Mouse (Mus musculus): Measurements from ENCODE around the gene Mical2. TPM values are rescaled to one million over a fixed set of nuclear protein-coding genes. Genes with fewer than 3 reads are reported as not detected.
A peak's percentile ranks its signal among the peaks of the same experiment; 100 is the strongest.

Gene Mical2
- polyA plus RNA-seq, 1 experiment = 20.7 TPM

- Histone ChIP-seq H3K4me1 (ENCODE audit: control insufficient read depth, insufficient read depth, insufficient read length, low read length) (peaks cover 36% of the 10 kb centered on the region; the same call in 1 of the 2 replicates), H3K36me3 (ENCODE audit: control insufficient read depth, insufficient read depth, low read length) (0 out of 2 replicates have a peak, but pooled peaks cover 1% of the 10 kb centered on the region), H3K4me3 (ENCODE audit: low read depth, low read length) (no peak overlapping the region), H3K27me3 (ENCODE audit: control insufficient read depth, insufficient read depth, low read length) (no peaks in the 10 kb centered on the region), H3K27ac (ENCODE audit: insufficient read depth, low read depth, low read length) (no peak overlapping the region)
- WGBS = 76% methylated on average over 3 of the region's 3 CpGs
- no peak for TF ChIP-seq POLR2A (IDR thresholded peaks at IDR 0.05; ENCODE audit: low read depth, low read length)
These were observed 22.2 kb downstream of the Mical2 start for GRCm38 (mm10) chr7:112247890-112248289.

DNA sequence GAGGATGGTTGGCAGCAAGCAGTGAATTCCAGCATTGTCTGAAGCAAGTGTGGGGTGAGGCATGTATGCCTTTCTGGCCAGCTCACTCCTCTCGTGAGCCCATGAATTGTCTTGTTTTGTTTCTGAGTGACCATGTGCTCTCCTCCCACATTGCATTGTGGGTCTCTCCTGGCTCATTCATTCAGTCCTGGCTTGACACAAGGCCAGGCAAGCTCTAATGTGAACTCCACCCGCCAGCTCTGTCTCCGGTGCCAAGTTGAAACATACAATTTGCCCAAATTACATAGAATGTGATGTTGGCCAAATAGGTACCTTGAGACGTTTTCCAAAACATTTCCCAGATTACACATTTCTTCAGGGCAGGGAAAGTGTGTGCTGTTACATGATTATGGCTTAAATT is 23.8 kb downstream of the Mical2 start:
- H3K4me1 ChIP-seq (ENCODE audit: control insufficient read depth, insufficient read depth, insufficient read length, low read length) = peaks cover 45% of the 10 kb centered on the region; the same call in 1 of the 2 replicates
- 83% methylated on average over 4 of the region's 4 CpGs for WGBS
- no peak overlapping the region for H3K27ac ChIP-seq (ENCODE audit: insufficient read depth, low read depth, low read length)
- no peak overlapping the region for H3K4me3 ChIP-seq (ENCODE audit: low read depth, low read length)
- H3K27me3 ChIP-seq (ENCODE audit: control insufficient read depth, insufficient read depth, low read length) = no peaks in the 10 kb centered on the region
- H3K36me3 ChIP-seq (ENCODE audit: control insufficient read depth, insufficient read depth, low read length) = 0 out of 2 replicates have a peak, but pooled peaks cover 1% of the 10 kb centered on the region
- TF ChIP-seq CTCF (IDR thresholded peaks at IDR 0.05; ENCODE audit: extremely low read depth, insufficient read length, insufficient replicate concordance, low read depth, low read length) (no peak), POLR2A (IDR thresholded peaks at IDR 0.05; ENCODE audit: low read depth, low read length) (no peak)

DNA sequence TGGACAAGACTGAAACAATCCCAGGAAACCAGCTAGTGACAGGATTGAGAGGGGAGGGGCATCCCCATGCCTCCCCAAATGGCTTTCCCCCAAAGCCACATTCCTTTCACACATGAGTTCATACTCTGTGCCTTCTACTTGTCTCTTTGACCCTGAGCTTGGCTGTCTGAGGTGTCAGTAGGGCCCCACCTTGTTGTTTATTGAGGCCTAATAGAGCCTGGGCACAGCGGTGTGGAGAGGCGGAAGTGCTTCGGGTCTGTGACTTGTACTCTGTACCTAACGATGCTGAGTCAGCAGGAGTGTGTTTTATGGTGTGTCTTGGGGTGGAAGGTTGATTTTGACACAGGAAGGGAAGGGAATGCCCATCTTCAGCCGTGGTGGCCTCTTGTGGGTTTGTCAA is 26.4 kb downstream of the Mical2 start:
- Histone ChIP-seq H3K4me3 (ENCODE audit: low read depth, low read length) (peak overlapping the region; percentile 7; the same call in 1 of the 2 replicates), H3K27me3 (ENCODE audit: control insufficient read depth, insufficient read depth, low read length) (no peaks in the 10 kb centered on the region), H3K4me1 (ENCODE audit: control insufficient read depth, insufficient read depth, insufficient read length, low read length) (peaks cover 39% of the 10 kb centered on the region), H3K27ac (ENCODE audit: insufficient read depth, low read depth, low read length) (peak overlapping the region; percentile 85), H3K36me3 (ENCODE audit: control insufficient read depth, insufficient read depth, low read length) (peaks cover 1% of the 10 kb centered on the region; the same call in 1 of the 2 replicates)
- no peak for TF ChIP-seq POLR2A (IDR thresholded peaks at IDR 0.05; ENCODE audit: low read depth, low read length)
- TF ChIP-seq CTCF (IDR thresholded peaks at IDR 0.05; ENCODE audit: extremely low read depth, insufficient read length, insufficient replicate concordance, low read depth, low read length) = no peak
- WGBS = 14% methylated on average over 5 of the region's 5 CpGs

DNA sequence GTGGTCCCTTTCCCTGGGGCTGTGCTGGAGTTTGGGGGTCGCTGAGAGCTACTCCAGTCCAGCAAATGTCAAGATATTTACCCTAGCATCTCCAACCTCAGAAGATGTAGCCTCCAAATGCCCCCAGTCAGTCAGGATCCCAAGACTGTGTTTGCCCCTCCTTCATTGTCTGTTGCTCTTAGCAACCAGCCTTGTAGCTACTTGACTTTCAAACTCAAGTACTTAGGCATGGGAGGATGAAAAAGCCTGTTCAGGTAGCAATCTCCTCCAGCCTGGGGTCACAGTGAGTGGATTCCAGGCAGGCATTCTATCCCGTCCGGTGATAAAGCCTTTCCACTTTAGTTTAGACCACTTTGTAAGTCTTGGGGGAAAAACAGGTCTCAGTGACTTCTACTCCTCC is 28.6 kb downstream of the Mical2 start:
- TF ChIP-seq POLR2A (IDR thresholded peaks at IDR 0.05; ENCODE audit: low read depth, low read length) (no peak), CTCF (IDR thresholded peaks at IDR 0.05; ENCODE audit: extremely low read depth, insufficient read length, insufficient replicate concordance, low read depth, low read length) (no peak)
- H3K36me3 ChIP-seq (ENCODE audit: control insufficient read depth, insufficient read depth, low read length) = no peaks in the 10 kb centered on the region; the same call in 1 of the 2 replicates
- no peak overlapping the region for H3K4me3 ChIP-seq (ENCODE audit: low read depth, low read length)
- no peak overlapping the region for H3K27ac ChIP-seq (ENCODE audit: insufficient read depth, low read depth, low read length)
- WGBS = 93% methylated on average over 3 of the region's 3 CpGs
- H3K27me3 ChIP-seq (ENCODE audit: control insufficient read depth, insufficient read depth, low read length) = no peaks in the 10 kb centered on the region
- H3K4me1 ChIP-seq (ENCODE audit: control insufficient read depth, insufficient read depth, insufficient read length, low read length) = peaks cover 45% of the 10 kb centered on the region

DNA sequence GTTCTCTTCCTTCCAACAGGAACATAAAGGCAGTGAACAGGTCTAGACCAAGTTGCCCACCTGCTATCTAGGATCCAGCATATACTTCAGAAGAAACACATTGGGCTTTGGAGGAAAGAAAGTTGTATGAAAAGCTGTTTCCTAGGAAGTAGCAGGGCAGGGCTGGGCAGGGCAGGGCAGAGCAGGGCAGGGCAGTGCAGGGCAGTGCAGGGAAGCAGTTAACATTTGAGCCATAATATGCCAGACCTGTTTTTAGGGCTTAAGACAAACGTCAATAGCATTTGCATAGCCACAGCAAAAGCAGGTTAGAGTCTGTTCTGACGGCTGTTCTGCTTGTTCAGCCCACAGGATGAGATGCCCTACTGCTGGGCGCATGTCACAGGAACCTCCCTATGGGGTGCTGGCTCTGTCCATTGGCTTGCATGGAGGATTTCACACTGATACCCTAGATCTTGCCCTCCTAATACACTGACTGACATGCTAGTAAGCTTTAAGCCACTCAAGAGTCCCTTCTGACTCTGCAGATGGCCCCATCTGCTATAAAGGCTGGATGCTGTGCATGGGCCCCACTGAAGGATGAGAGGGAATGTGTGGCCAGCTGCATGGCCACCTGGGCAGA is 29.7 kb downstream of the Mical2 start:
- no peaks in the 10 kb centered on the region; the same call in 1 of the 2 replicates for H3K36me3 ChIP-seq (ENCODE audit: control insufficient read depth, insufficient read depth, low read length)
- peaks cover 45% of the 10 kb centered on the region for H3K4me1 ChIP-seq (ENCODE audit: control insufficient read depth, insufficient read depth, insufficient read length, low read length)
- 49% methylated on average over 3 of the region's 3 CpGs for WGBS
- no peak overlapping the region for H3K4me3 ChIP-seq (ENCODE audit: low read depth, low read length)
- H3K27ac ChIP-seq (ENCODE audit: insufficient read depth, low read depth, low read length) = 0 out of 2 replicates have a peak overlapping the region, but pooled peaks have one; percentile 26
- TF ChIP-seq POLR2A (IDR thresholded peaks at IDR 0.05; ENCODE audit: low read depth, low read length) (no peak), CTCF (IDR thresholded peaks at IDR 0.05; ENCODE audit: extremely low read depth, insufficient read length, insufficient replicate concordance, low read depth, low read length) (no peak)
- no peaks in the 10 kb centered on the region for H3K27me3 ChIP-seq (ENCODE audit: control insufficient read depth, insufficient read depth, low read length)

- Histone ChIP-seq H3K27me3 (ENCODE audit: control insufficient read depth, insufficient read depth, low read length) (no peaks in the 10 kb centered on the region), H3K36me3 (ENCODE audit: control insufficient read depth, insufficient read depth, low read length) (no peaks in the 10 kb centered on the region; the same call in 1 of the 2 replicates), H3K4me1 (ENCODE audit: control insufficient read depth, insufficient read depth, insufficient read length, low read length) (peaks cover 30% of the 10 kb centered on the region), H3K27ac (ENCODE audit: insufficient read depth, low read depth, low read length) (no peak overlapping the region), H3K4me3 (ENCODE audit: low read depth, low read length) (no peak overlapping the region)
- WGBS = 59% methylated on average over 4 of the region's 4 CpGs
- no peak for TF ChIP-seq POLR2A (IDR thresholded peaks at IDR 0.05; ENCODE audit: low read depth, low read length)
- TF ChIP-seq CTCF (IDR thresholded peaks at IDR 0.05; ENCODE audit: extremely low read depth, insufficient read length, insufficient replicate concordance, low read depth, low read length) = no peak
These were observed 32.8 kb downstream of the Mical2 start for GRCm38 (mm10) chr7:112258338-112258903.

GRCm38 (mm10) chr7:112259286-112259685 is 33.6 kb downstream of the Mical2 start:
- Histone ChIP-seq H3K27me3 (ENCODE audit: control insufficient read depth, insufficient read depth, low read length) (no peaks in the 10 kb centered on the region), H3K27ac (ENCODE audit: insufficient read depth, low read depth, low read length) (no peak overlapping the region), H3K4me1 (ENCODE audit: control insufficient read depth, insufficient read depth, insufficient read length, low read length) (peaks cover 24% of the 10 kb centered on the region), H3K36me3 (ENCODE audit: control insufficient read depth, insufficient read depth, low read length) (no peaks in the 10 kb centered on the region; the same call in 1 of the 2 replicates), H3K4me3 (ENCODE audit: low read depth, low read length) (no peak overlapping the region)
- WGBS = 94% methylated on average over 4 of the region's 4 CpGs
- TF ChIP-seq POLR2A (IDR thresholded peaks at IDR 0.05; ENCODE audit: low read depth, low read length) (no peak), CTCF (IDR thresholded peaks at IDR 0.05; ENCODE audit: extremely low read depth, insufficient read length, insufficient replicate concordance, low read depth, low read length) (no peak)
